Mouse (Mus musculus): ENCODE results near the gene Bag5. TPM values are rescaled to one million over a fixed set of nuclear protein-coding genes. Genes with fewer than 3 reads are reported as not detected.

Bag5 gene
- polyA plus RNA-seq, 1 experiment from 2014 or later: 65.5 TPM

DNA sequence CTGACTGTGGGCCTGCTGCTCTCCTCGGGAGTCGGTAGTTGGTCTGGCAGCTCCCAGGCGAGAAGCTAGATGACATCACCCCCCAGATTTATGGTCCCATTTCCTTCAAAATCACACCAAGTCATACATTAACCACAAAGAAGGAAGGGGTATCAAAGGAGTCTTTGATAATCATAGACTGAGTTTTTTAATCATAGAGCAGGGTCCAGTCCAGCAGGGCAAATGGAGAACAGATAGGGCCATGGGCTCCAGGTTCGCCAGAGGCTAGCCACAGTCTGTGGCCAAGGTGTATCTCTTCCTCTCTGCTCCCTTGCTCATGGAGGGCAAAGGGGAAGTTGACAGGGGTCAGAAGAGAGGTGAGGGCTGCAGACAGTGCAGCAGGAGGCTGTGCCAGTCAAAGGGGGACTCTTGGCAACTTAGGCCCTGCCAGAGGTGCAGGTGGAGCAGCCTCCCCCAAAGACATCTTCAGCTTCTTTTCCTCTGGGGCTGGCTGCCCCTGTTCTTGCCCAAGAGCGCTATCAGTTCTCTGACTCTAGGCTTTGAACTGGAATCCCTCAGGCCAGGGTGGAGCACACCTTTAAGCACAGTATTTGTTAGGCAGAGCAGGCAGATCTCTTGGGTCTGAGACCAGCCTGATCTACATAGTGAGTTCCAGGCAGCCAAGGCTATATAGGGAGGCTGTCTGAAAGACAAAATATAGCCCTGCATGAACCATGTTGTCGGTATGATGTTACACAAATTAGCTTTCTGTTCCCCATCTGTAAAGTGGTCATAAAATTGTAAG lies 37.1 kb downstream of the Bag5 start:
- DNase-seq (ENCODE audit: low spot score) (no peak), ATAC-seq (ENCODE audit: low FRiP score) (no peak)
- 89% methylated on average over 6 of the region's 6 CpGs for WGBS
- H3K36me3 ChIP-seq (replicated peaks; ENCODE audit: control insufficient read depth, insufficient read depth): 0 out of 2 replicates have a peak, but pooled peaks cover 3% of the 10 kb centered on the region
- H3K4me3 ChIP-seq (replicated peaks; ENCODE audit: low read length): no peak overlapping the region
- H3K9ac ChIP-seq: no peak overlapping the region
- no peaks in the 10 kb centered on the region for H3K9me3 ChIP-seq (ENCODE audit: control insufficient read depth, low read length)
- H3K4me1 ChIP-seq (replicated peaks; ENCODE audit: control insufficient read depth, insufficient read depth, low read length): peaks cover 23% of the 10 kb centered on the region
- no peak overlapping the region for H3K4me2 ChIP-seq (replicated peaks)
- H3K27ac ChIP-seq: no peak overlapping the region
- H3K27me3 ChIP-seq (ENCODE audit: control insufficient read depth, insufficient read depth, low read length): no peaks in the 10 kb centered on the region

DNA sequence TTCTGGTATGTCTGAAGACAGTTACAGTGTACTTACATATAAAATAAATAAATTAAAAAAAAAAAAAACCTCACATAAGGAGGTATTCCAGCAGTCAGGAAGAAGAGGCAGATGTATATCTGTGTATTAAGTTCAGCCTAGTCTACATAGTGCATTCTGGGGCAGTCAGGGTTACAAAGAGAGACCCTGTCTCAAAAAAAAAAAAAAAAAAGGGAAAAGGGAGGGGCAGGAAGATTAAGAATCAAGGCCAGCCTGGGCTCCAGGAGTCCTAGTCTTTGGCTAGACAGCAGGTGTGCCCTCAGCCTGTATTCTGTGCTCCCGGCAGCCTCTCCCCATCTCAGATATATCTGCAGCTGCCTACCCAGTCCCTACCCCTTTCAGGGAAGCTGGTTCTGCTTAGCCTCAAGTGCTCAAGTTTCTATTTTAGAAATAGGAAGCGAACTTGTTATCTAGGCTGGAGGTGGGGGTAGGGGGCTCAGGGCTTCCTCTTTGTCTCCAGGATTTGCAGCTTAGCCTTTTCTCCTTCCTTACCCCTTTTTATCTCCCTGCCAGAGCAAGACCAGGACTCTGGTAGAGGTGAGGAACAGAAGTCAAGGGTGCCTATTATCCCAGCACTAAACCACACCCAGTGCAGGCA lies 38.1 kb downstream of the Bag5 start:
- Histone ChIP-seq H3K4me2 (replicated peaks) (no peak overlapping the region), H3K9ac (no peak overlapping the region), H3K36me3 (replicated peaks; ENCODE audit: control insufficient read depth, insufficient read depth) (peaks cover 8% of the 10 kb centered on the region), H3K27ac (no peak overlapping the region), H3K27me3 (ENCODE audit: control insufficient read depth, insufficient read depth, low read length) (no peaks in the 10 kb centered on the region), H3K4me3 (replicated peaks; ENCODE audit: low read length) (no peak overlapping the region), H3K4me1 (replicated peaks; ENCODE audit: control insufficient read depth, insufficient read depth, low read length) (peaks cover 31% of the 10 kb centered on the region), H3K9me3 (ENCODE audit: control insufficient read depth, low read length) (no peaks in the 10 kb centered on the region)
- WGBS: 70% methylated on average over 2 of the region's 2 CpGs
- ATAC-seq (ENCODE audit: low FRiP score): no peak
- no peak for DNase-seq (ENCODE audit: low spot score)

- 11% methylated on average over 12 of the region's 12 CpGs for WGBS
- ATAC-seq (ENCODE audit: low FRiP score): no peak; the same call in 1 of the 2 replicates
- peaks cover 34% of the 10 kb centered on the region for H3K4me1 ChIP-seq (replicated peaks; ENCODE audit: control insufficient read depth, insufficient read depth, low read length)
Observed at GRCm38 (mm10) chr12:111672581-111672980, 40.5 kb downstream of the Bag5 start.

DNA sequence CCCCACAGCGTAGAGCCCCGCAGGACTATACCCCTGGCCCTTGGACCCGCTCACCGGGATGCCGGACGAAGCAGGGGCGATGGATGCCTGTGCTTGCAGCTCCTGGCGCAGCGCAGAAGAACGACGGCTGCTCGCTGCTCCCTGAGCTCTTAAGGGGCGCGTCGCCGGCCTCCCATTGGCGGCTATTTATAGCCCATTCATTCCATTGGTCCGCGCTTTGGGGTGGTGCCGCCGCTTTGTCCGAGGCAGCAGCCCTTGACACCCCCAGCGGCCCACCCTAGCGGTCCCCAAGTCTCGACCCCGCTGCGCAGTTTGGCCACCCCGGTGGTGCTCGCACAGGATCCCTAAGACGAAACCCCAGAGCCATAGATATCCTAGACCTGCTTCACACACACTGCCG lies 40.9 kb downstream of the Bag5 start, which contains the start of gene Ckb:
Gene Ckb, minus strand, starts transcription at position 163 of the 400 bp plus-strand sequence.
- ATAC-seq (ENCODE audit: low FRiP score) (peak; percentile 87), DNase-seq (ENCODE audit: low spot score) (peak; percentile 92)
- Histone ChIP-seq H3K27me3 (ENCODE audit: control insufficient read depth, insufficient read depth, low read length) (no peaks in the 10 kb centered on the region), H3K4me1 (replicated peaks; ENCODE audit: control insufficient read depth, insufficient read depth, low read length) (peaks cover 30% of the 10 kb centered on the region), H3K9me3 (ENCODE audit: control insufficient read depth, low read length) (no peaks in the 10 kb centered on the region), H3K9ac (peak within 1 kb of the TSS; percentile 99), H3K4me2 (replicated peaks) (peak within 1 kb of the TSS; percentile 95), H3K36me3 (replicated peaks; ENCODE audit: control insufficient read depth, insufficient read depth) (peaks cover 29% of the 10 kb centered on the region), H3K4me3 (replicated peaks; ENCODE audit: low read length) (peak within 1 kb of the TSS; percentile 96), H3K27ac (peak within 1 kb of the TSS; percentile 94)
- WGBS: under 1% methylated on average over 28 of the region's 31 CpGs

More at GRCm38 (mm10) chr12:111672581-111672980, 40.5 kb downstream of the Bag5 start:
- Histone ChIP-seq H3K4me2 (replicated peaks) (peak overlapping the region; percentile 95), H3K27me3 (ENCODE audit: control insufficient read depth, insufficient read depth, low read length) (no peaks in the 10 kb centered on the region), H3K9ac (peak overlapping the region; percentile 99), H3K4me3 (replicated peaks; ENCODE audit: low read length) (peak overlapping the region; percentile 96), H3K27ac (peak overlapping the region; percentile 94), H3K9me3 (ENCODE audit: control insufficient read depth, low read length) (no peaks in the 10 kb centered on the region), H3K36me3 (replicated peaks; ENCODE audit: control insufficient read depth, insufficient read depth) (peaks cover 28% of the 10 kb centered on the region)
- no peak for DNase-seq (ENCODE audit: low spot score)

DNA sequence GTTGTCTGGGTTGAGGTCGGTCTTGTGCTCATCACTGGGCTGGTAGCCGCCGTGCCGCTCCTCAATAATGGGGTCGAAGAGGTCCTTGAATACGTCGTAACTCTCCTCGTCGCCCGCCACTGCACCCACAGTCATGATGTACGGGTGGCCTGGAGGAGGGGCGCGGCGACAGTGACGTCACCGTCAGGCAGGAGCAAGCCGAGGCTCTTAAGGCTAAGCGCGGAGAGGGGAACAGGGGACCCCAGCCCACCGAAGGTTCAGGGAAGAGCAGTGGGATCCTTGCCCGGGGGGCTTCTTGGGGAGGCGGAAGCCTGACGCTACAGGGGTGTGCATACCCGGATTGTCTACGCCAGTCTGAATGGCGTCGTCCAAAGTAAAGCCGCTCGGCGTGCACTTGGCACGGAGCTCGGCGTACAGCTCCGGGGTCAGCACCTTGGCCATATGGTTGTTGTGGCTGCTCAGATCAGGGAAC lies 41.6 kb downstream of the Bag5 start:
- under 1% methylated on average over 34 of the region's 34 CpGs for WGBS
- Histone ChIP-seq H3K36me3 (replicated peaks; ENCODE audit: control insufficient read depth, insufficient read depth) (peaks cover 29% of the 10 kb centered on the region), H3K9me3 (ENCODE audit: control insufficient read depth, low read length) (no peaks in the 10 kb centered on the region), H3K9ac (peak overlapping the region; percentile 99), H3K27me3 (ENCODE audit: control insufficient read depth, insufficient read depth, low read length) (no peaks in the 10 kb centered on the region), H3K4me2 (replicated peaks) (peak overlapping the region; percentile 95), H3K27ac (peak overlapping the region; percentile 94), H3K4me1 (replicated peaks; ENCODE audit: control insufficient read depth, insufficient read depth, low read length) (peaks cover 28% of the 10 kb centered on the region), H3K4me3 (replicated peaks; ENCODE audit: low read length) (peak overlapping the region; percentile 96)
- ATAC-seq (ENCODE audit: low FRiP score) (peak; percentile 49), DNase-seq (ENCODE audit: low spot score) (peak; percentile 74)

DNA sequence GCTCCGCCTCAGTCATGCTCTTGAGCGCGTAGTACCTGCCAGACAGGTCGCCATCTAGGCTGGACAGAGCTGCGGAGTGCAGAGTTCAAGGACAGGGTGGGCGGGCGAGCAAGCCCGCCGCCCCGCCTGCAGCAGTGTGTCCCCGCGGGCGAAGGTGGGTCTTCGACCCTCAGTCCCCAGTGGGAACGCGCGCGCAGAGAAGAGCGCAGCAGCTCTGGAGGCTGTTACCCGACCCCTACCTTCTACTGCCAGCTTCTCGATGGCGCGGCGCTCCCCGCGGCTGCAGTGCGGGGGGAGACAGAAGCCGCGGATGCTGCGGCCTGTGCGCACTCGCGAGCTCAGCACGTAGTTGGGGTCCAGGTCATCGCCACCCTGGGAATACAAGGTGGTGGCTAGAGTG lies 42.1 kb downstream of the Bag5 start:
- Histone ChIP-seq H3K4me1 (replicated peaks; ENCODE audit: control insufficient read depth, insufficient read depth, low read length) (peaks cover 28% of the 10 kb centered on the region), H3K27me3 (ENCODE audit: control insufficient read depth, insufficient read depth, low read length) (no peaks in the 10 kb centered on the region), H3K9ac (peak overlapping the region; percentile 99), H3K9me3 (ENCODE audit: control insufficient read depth, low read length) (no peaks in the 10 kb centered on the region), H3K4me2 (replicated peaks) (peak overlapping the region; percentile 95), H3K36me3 (replicated peaks; ENCODE audit: control insufficient read depth, insufficient read depth) (peaks cover 29% of the 10 kb centered on the region), H3K4me3 (replicated peaks; ENCODE audit: low read length) (peak overlapping the region; percentile 96), H3K27ac (peak overlapping the region; percentile 94)
- ATAC-seq (ENCODE audit: low FRiP score) (peak; percentile 18; the same call in 1 of the 2 replicates), DNase-seq (ENCODE audit: low spot score) (no peak)
- under 1% methylated on average over 35 of the region's 35 CpGs for WGBS

DNA sequence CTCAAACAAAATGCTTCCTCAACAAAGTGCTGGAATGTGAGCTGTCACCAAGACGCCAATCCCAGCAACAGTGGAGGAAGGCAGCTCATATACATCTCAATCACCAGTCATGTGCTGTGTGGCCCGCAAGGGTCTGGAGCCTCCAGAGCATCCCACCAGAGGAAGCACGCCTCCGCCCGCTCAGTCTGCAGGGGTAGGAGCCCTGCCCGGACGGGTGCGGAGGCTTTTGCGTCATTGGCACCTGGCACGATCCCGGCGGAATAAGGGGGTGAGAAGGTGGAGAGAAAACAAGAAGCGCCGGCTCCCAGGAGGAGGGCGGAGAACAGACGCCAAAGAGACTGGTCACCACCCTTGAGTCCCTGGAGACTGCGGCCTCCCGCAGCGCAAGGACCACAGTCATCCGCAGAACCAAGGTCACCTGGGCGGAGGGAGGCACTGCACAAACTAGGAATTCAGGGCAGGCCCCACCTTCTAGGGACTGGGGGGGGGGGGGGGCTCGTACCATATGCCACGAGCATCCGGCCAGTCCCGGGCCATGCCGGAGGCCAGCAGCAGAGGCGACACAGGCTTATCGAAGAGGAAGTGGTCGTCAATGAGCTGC lies 42.6 kb downstream of the Bag5 start:
- no peak for DNase-seq (ENCODE audit: low spot score)
- Histone ChIP-seq H3K9ac (peak overlapping the region; percentile 99), H3K4me2 (replicated peaks) (peak overlapping the region; percentile 95), H3K27me3 (ENCODE audit: control insufficient read depth, insufficient read depth, low read length) (no peaks in the 10 kb centered on the region), H3K36me3 (replicated peaks; ENCODE audit: control insufficient read depth, insufficient read depth) (peaks cover 29% of the 10 kb centered on the region), H3K27ac (peak overlapping the region; percentile 94), H3K4me3 (replicated peaks; ENCODE audit: low read length) (peak overlapping the region; percentile 96), H3K4me1 (replicated peaks; ENCODE audit: control insufficient read depth, insufficient read depth, low read length) (peaks cover 28% of the 10 kb centered on the region), H3K9me3 (ENCODE audit: control insufficient read depth, low read length) (no peaks in the 10 kb centered on the region)
- ATAC-seq (ENCODE audit: low FRiP score): no peak
- 2% methylated on average over 28 of the region's 29 CpGs for WGBS

- DNase-seq (ENCODE audit: low spot score): no peak
- no peaks in the 10 kb centered on the region for H3K27me3 ChIP-seq (ENCODE audit: control insufficient read depth, insufficient read depth, low read length)
- peak overlapping the region; percentile 94; the same call in 1 of the 2 replicates for H3K27ac ChIP-seq
- peaks cover 29% of the 10 kb centered on the region for H3K36me3 ChIP-seq (replicated peaks; ENCODE audit: control insufficient read depth, insufficient read depth)
- peak overlapping the region; percentile 95 for H3K4me2 ChIP-seq (replicated peaks)
- peak overlapping the region; percentile 99 for H3K9ac ChIP-seq
- no peaks in the 10 kb centered on the region for H3K9me3 ChIP-seq (ENCODE audit: control insufficient read depth, low read length)
- H3K4me1 ChIP-seq (replicated peaks; ENCODE audit: control insufficient read depth, insufficient read depth, low read length): peaks cover 28% of the 10 kb centered on the region
- 36% methylated on average over 8 of the region's 8 CpGs for WGBS
- peak overlapping the region; percentile 96 for H3K4me3 ChIP-seq (replicated peaks; ENCODE audit: low read length)
- no peak for ATAC-seq (ENCODE audit: low FRiP score)
Observed at GRCm38 (mm10) chr12:111669961-111670360, 43.1 kb downstream of the Bag5 start.

Measured in hindbrain, embryonic 14.5 days (tissue).